Mouse (Mus musculus): ENCODE measurements around the gene Ninl.

DNA sequence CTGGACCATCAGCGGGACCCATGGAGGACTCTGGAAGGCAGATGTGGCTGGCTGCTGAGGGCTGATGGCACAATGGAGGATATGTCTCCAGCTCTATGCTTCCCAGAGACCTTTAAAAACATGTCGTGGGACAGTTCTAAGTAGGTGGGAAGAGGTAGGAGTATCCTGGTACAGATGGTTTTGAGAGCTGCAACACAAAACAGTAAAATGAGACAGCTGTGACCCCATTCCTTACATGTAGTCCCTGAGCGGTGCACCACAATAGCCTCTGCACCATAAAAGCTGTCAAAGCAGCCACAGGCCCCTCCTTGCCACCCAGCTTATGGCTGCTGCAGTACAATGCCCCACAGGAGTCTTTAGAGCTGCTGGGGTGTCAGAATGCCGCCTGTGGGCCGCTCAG is 41.6 kb downstream of the Ninl start:
- TF ChIP-seq POLR2A (IDR thresholded peaks at IDR 0.05; ENCODE audit: borderline replicate concordance, control insufficient read depth, low read depth, low read length): no peak
- TF ChIP-seq CTCF (IDR thresholded peaks at IDR 0.05; ENCODE audit: control insufficient read depth, insufficient read depth, low read length): no peak

Data from bone marrow, adult 2 months (tissue).